12 mouse cellular contexts compared by ENCODE assay signal in genomic region chr6:34448696-34449095, GRCm38 (mm10). TPM values are rescaled to one million over a fixed set of nuclear protein-coding genes. Genes with fewer than 3 reads are reported as not detected.
"Had no signal": no experiment of that assay in that cellular context is flagged by ENCODE, and none has a peak within 500 bp of the region (broad histone marks: within the 10 kb centered on the region; RNA-seq: fewer than 3 reads in every experiment).

No protein-coding gene starts in this region.

- H3K9ac ChIP-seq: liver, embryonic 14.5 days; lung, embryonic 14.5 days; neural tube, embryonic 13.5 days; neural tube, embryonic 15.5 days had no signal

- H3K9me3 ChIP-seq: midbrain, embryonic 10.5 days; neural tube, embryonic 13.5 days; neural tube, embryonic 15.5 days had no signal

- H3K4me1 ChIP-seq: midbrain, embryonic 10.5 days; neural tube, embryonic 13.5 days; neural tube, embryonic 15.5 days had no signal

- H3K4me2 ChIP-seq: liver, embryonic 11.5 days; lung, embryonic 14.5 days; neural tube, embryonic 13.5 days; neural tube, embryonic 15.5 days had no signal

- H3K27me3 ChIP-seq: neural tube, embryonic 13.5 days; neural tube, embryonic 15.5 days had no signal

- H3K27ac ChIP-seq: liver, embryonic 14.5 days; midbrain, embryonic 10.5 days; neural tube, embryonic 13.5 days; neural tube, embryonic 15.5 days had no signal

- H3K36me3 ChIP-seq: midbrain, embryonic 10.5 days; neural tube, embryonic 13.5 days; neural tube, embryonic 15.5 days had no signal

- H3K4me3 ChIP-seq: midbrain, embryonic 10.5 days; myocyte; neural tube, embryonic 13.5 days; neural tube, embryonic 15.5 days had no signal

RNA-seq across cellular contexts. Expression of gene Akr1b7, which starts 36.6 kb away (rescaled TPM):
- polyA plus RNA-seq: lung, embryonic 14.5 days; lung, embryonic 16.5 days; midbrain, embryonic 10.5 days; midbrain, embryonic 14.5 days; midbrain, embryonic 16.5 days; neural tube, embryonic 11.5 days; neural tube, embryonic 13.5 days; stomach, embryonic 14.5 days had no signal
